Mouse (Mus musculus) limb, embryonic 10.5 days (tissue): ENCODE data around the gene Slc25a3. TPM values are rescaled to one million over a fixed set of nuclear protein-coding genes. Genes with fewer than 3 reads are reported as not detected.

Experiments
- DNase-seq: peaks from one replicate; pipeline ENCODE4 v3.0.0-alpha.2; 2017; ENCODE audit warnings: low spot score
- H3K27ac ChIP-seq: fragments of 300-500 bp; sonication (generic); 2 replicates; pipeline ENCODE4 v1.5.1; 2016; ENCODE audit warnings: mild to moderate bottlenecking
- H3K27me3 ChIP-seq: fragments of 300-500 bp; sonication (generic); 2 replicates; pipeline ENCODE4 v1.6.1; 2016; ENCODE audit warnings: low read depth, mild to moderate bottlenecking; ENCODE audit not compliant: poor library complexity, severe bottlenecking
- H3K36me3 ChIP-seq: fragments of 300-500 bp; sonication (generic); 2 replicates; pipeline ENCODE4 v1.6.1; 2016; ENCODE audit warnings: mild to moderate bottlenecking, moderate library complexity
- H3K4me1 ChIP-seq: fragments of 300-500 bp; sonication (generic); 2 replicates; pipeline ENCODE4 v1.6.1; 2016
- H3K4me3 ChIP-seq: fragments of 300-500 bp; sonication (generic); 2 replicates; pipeline ENCODE4 v1.5.1; 2016; ENCODE audit warnings: mild to moderate bottlenecking, moderate library complexity
- H3K9me3 ChIP-seq: fragments of 300-500 bp; sonication (generic); replicated peaks from 2 replicates; pipeline ENCODE4 v1.6.1; 2016; ENCODE audit warnings: mild to moderate bottlenecking
- WGBS: fragments of 180-500 bp; shearing (Covaris S2); methylation state at CpG from one replicate; pipeline ENCODE4 v1.1.7; 2016; 5-methylcytosine and 5-hydroxymethylcytosine counted together
- polyA plus RNA-seq: library from polyadenylated mRNA; unstranded; fragments of >200 nt; fragmentation: Nextera tagmentation; extraction: Ambion mirVana; gene quantifications from 2 replicates; pipeline ENCODE4 v1.2.1, GENCODE M21; 2016

Gene Slc25a3
- polyA plus RNA-seq, 1 experiment from 2014 or later = 412 TPM

- no peak overlapping the region for H3K4me3 ChIP-seq
- DNase-seq = no peak
- peaks cover 2% of the 10 kb centered on the region; the same call in 1 of the 2 replicates for H3K4me1 ChIP-seq
- no peak overlapping the region for H3K27ac ChIP-seq
- no peaks in the 10 kb centered on the region for H3K27me3 ChIP-seq
- WGBS = 91% methylated on average over 11 of the region's 11 CpGs
- H3K36me3 ChIP-seq = peaks cover 97% of the 10 kb centered on the region
- no peaks in the 10 kb centered on the region for H3K9me3 ChIP-seq
Measured at GRCm38 (mm10) chr10:91162077-91162476, 38.2 kb upstream of the Slc25a3 start.

DNA sequence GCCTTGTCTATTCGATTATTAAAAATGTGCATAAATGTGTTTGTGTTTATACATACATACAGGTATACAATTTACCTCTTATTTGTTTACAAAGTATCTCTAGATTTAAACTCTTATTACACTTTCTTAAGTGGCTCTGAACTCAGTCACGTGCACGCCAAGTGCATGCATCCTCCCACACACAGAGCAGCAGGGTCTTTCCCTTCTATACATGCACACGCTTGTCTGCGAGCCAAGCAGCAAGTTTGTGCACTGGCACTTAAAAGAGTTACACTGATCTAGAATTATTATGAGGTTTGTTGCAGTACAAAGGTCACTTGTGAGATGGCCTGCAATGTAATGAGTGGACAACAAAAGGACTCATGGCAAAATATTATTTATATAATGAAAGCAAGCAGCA, 37.1 kb upstream of the Slc25a3 start:
- Histone ChIP-seq H3K27me3 (no peaks in the 10 kb centered on the region), H3K27ac (no peak overlapping the region), H3K36me3 (peaks cover 100% of the 10 kb centered on the region), H3K9me3 (no peaks in the 10 kb centered on the region), H3K4me3 (no peak overlapping the region), H3K4me1 (no peaks in the 10 kb centered on the region)
- no peak for DNase-seq
- 95% methylated on average over 5 of the region's 5 CpGs for WGBS

DNA sequence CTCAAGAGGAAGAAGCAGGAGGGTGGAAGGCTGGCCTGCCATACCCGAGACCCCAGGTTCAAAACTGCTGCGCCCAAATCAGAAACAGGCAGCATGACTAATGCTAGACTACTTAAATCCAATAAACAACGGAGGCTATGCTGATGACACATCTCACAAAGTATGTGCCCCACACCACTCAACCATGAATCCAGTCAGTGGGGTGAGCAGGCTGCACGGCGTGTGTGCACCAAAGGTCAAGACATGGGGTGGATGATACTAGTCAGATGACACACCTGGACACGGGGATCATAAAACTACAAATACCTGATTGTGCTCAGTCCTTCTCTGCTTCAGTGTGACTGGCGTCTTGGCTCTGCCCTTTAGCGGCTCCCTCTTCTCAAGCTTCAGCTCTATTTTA, 34.6 kb upstream of the Slc25a3 start:
- H3K4me3 ChIP-seq = no peak overlapping the region
- 89% methylated on average over 8 of the region's 8 CpGs for WGBS
- no peaks in the 10 kb centered on the region for H3K9me3 ChIP-seq
- DNase-seq = no peak
- H3K36me3 ChIP-seq = peaks cover 100% of the 10 kb centered on the region
- no peaks in the 10 kb centered on the region for H3K27me3 ChIP-seq
- no peaks in the 10 kb centered on the region for H3K4me1 ChIP-seq
- no peak overlapping the region for H3K27ac ChIP-seq

- WGBS = 89% methylated on average over 6 of the region's 6 CpGs
- Histone ChIP-seq H3K4me1 (no peaks in the 10 kb centered on the region), H3K4me3 (no peak overlapping the region), H3K27ac (no peak overlapping the region), H3K27me3 (no peaks in the 10 kb centered on the region), H3K36me3 (peaks cover 100% of the 10 kb centered on the region), H3K9me3 (no peaks in the 10 kb centered on the region)
- no peak for DNase-seq
Measured at GRCm38 (mm10) chr10:91156338-91156737, 32.5 kb upstream of the Slc25a3 start.

DNA sequence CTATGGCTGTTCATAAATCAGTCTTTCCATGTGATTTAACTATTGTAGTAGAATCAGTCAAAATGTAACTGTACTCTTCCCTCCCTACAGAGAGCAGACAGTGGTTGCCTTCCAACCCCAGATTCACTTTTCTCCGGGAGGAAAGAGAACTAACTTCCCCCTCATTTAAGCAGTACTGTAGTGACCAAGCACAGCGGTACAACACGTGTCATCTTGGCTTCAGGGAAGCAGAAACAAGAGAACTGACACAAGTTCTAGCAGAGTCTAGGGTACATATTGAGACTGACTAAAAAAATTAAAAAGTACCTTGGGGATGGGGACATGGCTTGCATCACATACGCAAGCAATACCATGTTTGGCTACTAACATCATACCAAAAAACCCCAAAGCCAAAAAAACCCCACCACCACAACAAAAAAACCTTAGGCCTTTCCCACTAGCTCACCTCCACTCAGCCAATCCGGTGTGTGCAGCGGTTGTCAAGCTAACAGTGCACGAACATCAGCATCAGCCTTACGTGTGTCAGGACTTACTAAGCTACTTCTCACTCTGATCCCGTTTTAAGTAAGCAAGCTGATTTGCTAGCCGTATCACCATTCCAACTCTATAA, 30.1 kb upstream of the Slc25a3 start:
- 94% methylated on average over 10 of the region's 10 CpGs for WGBS
- Histone ChIP-seq H3K27me3 (no peaks in the 10 kb centered on the region), H3K36me3 (peaks cover 100% of the 10 kb centered on the region), H3K4me1 (no peaks in the 10 kb centered on the region), H3K9me3 (no peaks in the 10 kb centered on the region), H3K4me3 (no peak overlapping the region), H3K27ac (no peak overlapping the region)
- no peak for DNase-seq

DNA sequence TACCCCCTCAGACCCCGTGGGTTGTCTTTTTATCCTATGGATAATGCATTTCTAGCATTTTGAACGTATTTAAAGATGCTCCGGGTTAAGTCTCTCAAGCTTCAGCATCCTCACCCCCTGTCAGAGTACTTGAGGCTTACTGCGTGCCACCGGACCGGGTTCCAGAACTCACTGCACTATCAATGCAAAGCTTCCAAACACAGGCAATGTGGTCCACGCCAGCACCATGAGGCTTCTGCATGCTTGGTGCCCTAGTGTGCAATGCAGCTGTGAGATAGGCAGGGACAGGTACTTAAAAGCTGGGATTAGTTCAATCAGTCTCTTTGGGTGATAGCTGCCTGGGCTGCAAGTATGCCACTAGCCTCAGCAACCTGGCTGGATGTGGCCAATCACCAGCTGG, 21.6 kb upstream of the Slc25a3 start:
- Histone ChIP-seq H3K4me1 (no peaks in the 10 kb centered on the region), H3K36me3 (peaks cover 55% of the 10 kb centered on the region), H3K4me3 (no peak overlapping the region), H3K27me3 (no peaks in the 10 kb centered on the region), H3K27ac (no peak overlapping the region), H3K9me3 (no peaks in the 10 kb centered on the region)
- DNase-seq = no peak
- 96% methylated on average over 7 of the region's 7 CpGs for WGBS

GRCm38 (mm10) chr10:91143313-91144230, 19.7 kb upstream of the Slc25a3 start:
- no peaks in the 10 kb centered on the region for H3K9me3 ChIP-seq
- H3K4me3 ChIP-seq = no peak overlapping the region
- H3K27me3 ChIP-seq = no peaks in the 10 kb centered on the region
- H3K36me3 ChIP-seq = peaks cover 37% of the 10 kb centered on the region
- DNase-seq = no peak
- H3K27ac ChIP-seq = no peak overlapping the region
- 78% methylated on average over 18 of the region's 18 CpGs for WGBS
- H3K4me1 ChIP-seq = no peaks in the 10 kb centered on the region

DNA sequence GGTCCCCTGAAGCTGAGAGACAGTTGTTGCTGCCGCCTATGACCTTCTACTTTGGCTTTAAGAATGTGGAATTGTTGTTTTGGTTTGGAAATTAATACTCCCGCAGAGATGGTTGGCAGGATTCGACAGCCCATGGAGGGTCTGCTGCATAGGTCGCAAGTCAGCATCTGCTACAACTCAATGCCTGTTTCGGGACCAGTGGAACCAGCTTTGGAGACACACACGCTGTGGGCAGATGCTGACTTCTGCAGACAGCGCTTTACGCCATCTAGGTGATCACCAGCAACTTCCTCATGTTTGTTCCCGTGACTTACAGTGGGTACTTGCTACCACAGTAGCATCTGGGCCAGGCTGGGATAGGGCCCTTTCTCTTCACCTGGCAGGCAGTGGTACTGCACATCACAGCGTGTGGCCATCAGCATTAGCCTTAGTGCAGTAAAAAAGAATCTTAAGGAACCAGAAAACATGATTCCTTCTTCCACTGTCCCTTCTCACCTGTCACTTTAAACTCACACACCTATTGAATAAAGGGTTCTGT, 18.9 kb upstream of the Slc25a3 start:
- no peaks in the 10 kb centered on the region for H3K9me3 ChIP-seq
- 79% methylated on average over 10 of the region's 10 CpGs for WGBS
- H3K36me3 ChIP-seq = peaks cover 28% of the 10 kb centered on the region
- no peaks in the 10 kb centered on the region for H3K27me3 ChIP-seq
- no peak overlapping the region for H3K4me3 ChIP-seq
- no peak overlapping the region for H3K27ac ChIP-seq
- DNase-seq = no peak
- H3K4me1 ChIP-seq = no peaks in the 10 kb centered on the region

GRCm38 (mm10) chr10:91141564-91141963, 17.7 kb upstream of the Slc25a3 start:
- peaks cover 16% of the 10 kb centered on the region for H3K36me3 ChIP-seq
- 44% methylated on average over 2 of the region's 2 CpGs for WGBS
- DNase-seq = no peak
- no peak overlapping the region for H3K27ac ChIP-seq
- no peaks in the 10 kb centered on the region for H3K27me3 ChIP-seq
- H3K4me1 ChIP-seq = no peaks in the 10 kb centered on the region
- H3K4me3 ChIP-seq = no peak overlapping the region
- no peaks in the 10 kb centered on the region for H3K9me3 ChIP-seq

DNA sequence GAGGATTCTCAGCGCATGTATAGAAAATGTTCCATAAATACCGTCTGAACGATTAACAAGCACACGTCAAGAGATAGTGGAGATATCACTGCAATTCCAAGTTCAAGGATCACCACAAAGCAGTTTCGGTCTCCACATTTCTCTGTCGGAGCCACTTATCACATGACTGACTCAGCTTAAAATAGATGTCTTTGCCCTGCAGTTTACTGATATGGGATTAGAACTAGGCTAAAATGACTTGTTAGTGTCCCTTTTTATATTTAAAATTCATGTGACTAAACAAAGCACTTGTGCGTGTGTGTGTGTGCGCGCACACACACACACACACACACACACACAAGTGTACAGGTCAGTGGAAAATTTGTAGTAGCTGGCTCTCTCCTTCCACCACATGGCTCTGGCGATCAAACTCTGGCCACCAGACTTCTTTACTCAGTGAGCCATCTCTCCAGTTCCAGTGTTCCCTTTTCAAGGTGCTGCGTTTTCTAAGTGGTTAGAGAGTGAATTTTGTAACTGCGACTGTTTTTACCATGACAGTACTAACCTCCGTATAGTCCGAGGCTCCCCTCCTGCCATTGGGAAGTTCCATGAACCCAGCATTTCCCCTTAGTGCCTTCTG, 15.4 kb upstream of the Slc25a3 start:
- no peaks in the 10 kb centered on the region for H3K4me1 ChIP-seq
- no peaks in the 10 kb centered on the region for H3K36me3 ChIP-seq
- no peak for DNase-seq
- no peak overlapping the region for H3K27ac ChIP-seq
- 95% methylated on average over 14 of the region's 14 CpGs for WGBS
- H3K9me3 ChIP-seq = no peaks in the 10 kb centered on the region
- H3K27me3 ChIP-seq = no peaks in the 10 kb centered on the region
- H3K4me3 ChIP-seq = no peak overlapping the region

DNA sequence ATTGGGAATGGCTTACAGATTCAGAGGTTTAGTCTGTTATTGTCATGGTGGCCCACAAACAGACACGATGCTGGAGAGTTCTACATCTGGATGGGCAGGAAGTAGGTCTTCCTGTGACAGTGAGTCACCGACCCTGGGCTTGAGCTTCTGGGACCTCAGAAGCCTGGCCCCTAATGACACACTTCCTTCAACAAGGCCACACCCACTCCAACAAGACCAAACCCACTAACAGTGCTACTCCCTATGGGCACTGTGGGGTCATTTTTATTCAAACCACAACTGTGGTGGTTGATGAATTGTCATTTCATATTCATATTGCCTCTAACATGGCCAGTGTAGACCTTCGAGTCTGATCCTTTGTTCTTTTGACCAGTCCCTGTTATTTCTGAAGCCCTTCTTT, 14.5 kb upstream of the Slc25a3 start:
- H3K27ac ChIP-seq = no peak overlapping the region
- H3K4me3 ChIP-seq = no peak overlapping the region
- H3K4me1 ChIP-seq = no peaks in the 10 kb centered on the region
- WGBS = 78% methylated on average over 3 of the region's 3 CpGs
- no peak for DNase-seq
- H3K36me3 ChIP-seq = no peaks in the 10 kb centered on the region
- no peaks in the 10 kb centered on the region for H3K27me3 ChIP-seq
- H3K9me3 ChIP-seq = no peaks in the 10 kb centered on the region

- Histone ChIP-seq H3K9me3 (no peaks in the 10 kb centered on the region), H3K36me3 (no peaks in the 10 kb centered on the region), H3K27me3 (no peaks in the 10 kb centered on the region), H3K4me3 (no peak overlapping the region), H3K4me1 (no peaks in the 10 kb centered on the region), H3K27ac (no peak overlapping the region)
- WGBS = 85% methylated on average over 9 of the region's 9 CpGs
- no peak for DNase-seq
Measured at GRCm38 (mm10) chr10:91137400-91137799, 13.5 kb upstream of the Slc25a3 start.
